Mouse (Mus musculus): ENCODE measurements around the gene Atxn7l1. TPM values are rescaled to one million over a fixed set of nuclear protein-coding genes. Genes with fewer than 3 reads are reported as not detected.
"Not testable (repeated sequence)": the region's sequence is repeated elsewhere in the genome, so short reads cannot be mapped to it uniquely, and the experiment has no call there.

Gene Atxn7l1
- polyA plus RNA-seq, 1 experiment from 2014 or later, result 18.2 TPM

DNA sequence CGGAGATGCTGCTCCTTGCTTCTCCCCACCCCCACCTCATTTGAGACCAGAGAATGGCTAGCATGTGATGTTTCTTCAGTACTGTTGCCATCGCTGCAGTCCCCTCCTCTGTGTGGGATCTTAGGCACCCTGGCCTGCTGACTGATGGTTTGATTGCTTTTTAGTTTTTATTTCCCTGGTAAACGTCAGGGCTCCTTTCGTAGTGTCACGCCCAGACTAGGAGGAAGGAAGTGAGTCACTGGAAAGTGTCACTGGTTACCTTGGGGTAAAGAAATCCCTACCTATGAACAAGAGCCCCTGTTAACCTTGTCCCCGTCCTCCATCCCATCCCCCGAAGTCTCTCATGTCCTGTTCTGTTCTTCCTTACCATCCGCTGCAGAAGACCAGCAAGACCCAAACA lies 10.8 kb downstream of the Atxn7l1 start:
- Histone ChIP-seq H3K27ac (ENCODE audit: low read depth) (no peak overlapping the region), H3K9me3 (ENCODE audit: control insufficient read depth, low read length) (no peaks in the 10 kb centered on the region), H3K36me3 (ENCODE audit: control insufficient read depth, insufficient read depth, low read length) (peaks cover 7% of the 10 kb centered on the region; the same call in 1 of the 2 replicates), H3K27me3 (replicated peaks; ENCODE audit: control insufficient read depth, insufficient read depth, low read length) (no peaks in the 10 kb centered on the region), H3K4me2 (ENCODE audit: low read length) (no peak overlapping the region), H3K4me1 (replicated peaks; ENCODE audit: control insufficient read depth, insufficient read depth, low read length) (peaks cover 15% of the 10 kb centered on the region; the same call in 1 of the 2 replicates), H3K4me3 (ENCODE audit: low read depth, low read length) (no peak overlapping the region), H3K9ac (ENCODE audit: low read length) (no peak overlapping the region)
- 59% methylated on average over 8 of the region's 8 CpGs for WGBS
- DNase-seq (ENCODE audit: low spot score) (no peak), ATAC-seq (replicated peaks; ENCODE audit: low FRiP score, low TSS enrichment, low read depth) (no peak)

DNA sequence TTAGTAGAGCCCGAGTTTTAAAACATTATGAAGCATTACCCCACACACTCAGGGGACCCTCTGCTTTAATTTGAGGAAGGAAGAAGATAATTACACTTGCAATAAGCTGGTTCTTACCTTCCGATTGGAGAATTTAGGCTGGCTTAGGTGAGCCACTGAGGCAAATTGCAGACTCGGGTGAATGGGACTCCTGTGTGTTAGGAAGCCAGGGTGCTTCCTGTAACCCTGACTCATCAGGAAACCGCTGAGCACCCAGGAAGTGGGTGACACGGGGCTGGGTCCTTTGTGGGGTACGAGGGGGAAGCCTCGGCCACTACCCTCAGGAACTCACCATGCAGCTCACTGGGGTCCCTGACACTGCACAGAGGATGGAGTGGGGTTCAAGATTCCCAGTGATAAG lies 12.9 kb downstream of the Atxn7l1 start:
- no peaks in the 10 kb centered on the region for H3K27me3 ChIP-seq (replicated peaks; ENCODE audit: control insufficient read depth, insufficient read depth, low read length)
- ATAC-seq (replicated peaks; ENCODE audit: low FRiP score, low TSS enrichment, low read depth) (no peak), DNase-seq (ENCODE audit: low spot score) (no peak)
- H3K36me3 ChIP-seq (ENCODE audit: control insufficient read depth, insufficient read depth, low read length), result peaks cover 7% of the 10 kb centered on the region; the same call in 1 of the 2 replicates
- peaks cover 15% of the 10 kb centered on the region; the same call in 1 of the 2 replicates for H3K4me1 ChIP-seq (replicated peaks; ENCODE audit: control insufficient read depth, insufficient read depth, low read length)
- no peak overlapping the region for H3K4me3 ChIP-seq (ENCODE audit: low read depth, low read length)
- H3K9ac ChIP-seq (ENCODE audit: low read length), result no peak overlapping the region
- no peaks in the 10 kb centered on the region for H3K9me3 ChIP-seq (ENCODE audit: control insufficient read depth, low read length)
- H3K4me2 ChIP-seq (ENCODE audit: low read length), result no peak overlapping the region
- H3K27ac ChIP-seq (ENCODE audit: low read depth), result no peak overlapping the region
- 78% methylated on average over 7 of the region's 7 CpGs for WGBS

DNA sequence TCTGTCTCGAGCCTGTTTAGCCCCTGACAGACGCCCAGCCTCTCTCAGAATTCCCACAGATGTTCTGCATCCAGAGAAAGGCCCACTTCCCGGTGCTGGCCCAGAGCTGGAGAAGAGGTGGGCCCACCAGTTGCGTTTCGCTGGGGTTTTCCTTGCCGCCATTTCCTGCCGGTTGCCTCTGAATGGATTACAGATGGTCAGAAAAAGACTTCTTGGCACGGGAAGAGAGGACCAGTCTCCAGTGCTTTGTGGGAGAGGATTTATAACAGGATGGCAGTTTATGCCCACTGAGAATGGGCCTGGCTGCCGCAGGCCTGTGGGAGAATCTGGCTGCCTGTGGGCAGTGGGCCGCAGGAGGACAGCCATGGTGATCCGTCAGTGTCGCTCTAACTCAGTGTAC lies 15.0 kb downstream of the Atxn7l1 start:
- Histone ChIP-seq H3K27me3 (replicated peaks; ENCODE audit: control insufficient read depth, insufficient read depth, low read length) (no peaks in the 10 kb centered on the region), H3K4me1 (replicated peaks; ENCODE audit: control insufficient read depth, insufficient read depth, low read length) (peaks cover 15% of the 10 kb centered on the region; the same call in 1 of the 2 replicates), H3K36me3 (ENCODE audit: control insufficient read depth, insufficient read depth, low read length) (no peaks in the 10 kb centered on the region), H3K4me2 (ENCODE audit: low read length) (peak overlapping the region; percentile 20; the same call in 1 of the 2 replicates), H3K9me3 (ENCODE audit: control insufficient read depth, low read length) (no peaks in the 10 kb centered on the region), H3K4me3 (ENCODE audit: low read depth, low read length) (no peak overlapping the region), H3K9ac (ENCODE audit: low read length) (no peak overlapping the region), H3K27ac (ENCODE audit: low read depth) (peak overlapping the region; percentile 48)
- no peak for ATAC-seq (replicated peaks; ENCODE audit: low FRiP score, low TSS enrichment, low read depth)
- 33% methylated on average over 12 of the region's 12 CpGs for WGBS
- no peak for DNase-seq (ENCODE audit: low spot score)

DNA sequence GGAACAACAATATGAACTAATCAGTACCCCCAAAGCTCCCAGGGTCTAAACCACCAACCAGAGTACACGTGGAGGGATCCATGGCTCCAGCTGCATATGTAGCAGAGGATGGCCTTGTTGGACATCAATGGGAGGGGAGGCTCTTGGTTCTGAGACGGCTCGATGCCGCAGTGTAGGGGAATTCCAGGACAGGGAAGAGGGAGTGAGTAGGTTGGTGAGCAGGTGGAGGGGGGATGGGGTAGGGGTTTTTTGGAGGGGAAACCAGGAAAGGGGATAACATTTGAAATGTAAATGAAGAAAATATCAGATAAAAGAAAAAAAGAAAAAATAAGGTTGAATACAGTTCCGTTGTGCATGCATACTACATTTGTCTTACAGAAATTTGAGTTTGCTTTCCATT lies 16.5 kb downstream of the Atxn7l1 start:
- H3K27me3 ChIP-seq (replicated peaks; ENCODE audit: control insufficient read depth, insufficient read depth, low read length); H3K4me3 ChIP-seq (ENCODE audit: low read depth, low read length); H3K9ac ChIP-seq (ENCODE audit: low read length); H3K9me3 ChIP-seq (ENCODE audit: control insufficient read depth, low read length); H3K4me2 ChIP-seq (ENCODE audit: low read length); H3K27ac ChIP-seq (ENCODE audit: low read depth); DNase-seq (ENCODE audit: low spot score); ATAC-seq (replicated peaks; ENCODE audit: low FRiP score, low TSS enrichment, low read depth); H3K36me3 ChIP-seq (ENCODE audit: control insufficient read depth, insufficient read depth, low read length): not testable (repeated sequence)
- 93% methylated on average over 5 of the region's 5 CpGs for WGBS
- H3K4me1 ChIP-seq (replicated peaks; ENCODE audit: control insufficient read depth, insufficient read depth, low read length), result peaks cover 15% of the 10 kb centered on the region; the same call in 1 of the 2 replicates

DNA sequence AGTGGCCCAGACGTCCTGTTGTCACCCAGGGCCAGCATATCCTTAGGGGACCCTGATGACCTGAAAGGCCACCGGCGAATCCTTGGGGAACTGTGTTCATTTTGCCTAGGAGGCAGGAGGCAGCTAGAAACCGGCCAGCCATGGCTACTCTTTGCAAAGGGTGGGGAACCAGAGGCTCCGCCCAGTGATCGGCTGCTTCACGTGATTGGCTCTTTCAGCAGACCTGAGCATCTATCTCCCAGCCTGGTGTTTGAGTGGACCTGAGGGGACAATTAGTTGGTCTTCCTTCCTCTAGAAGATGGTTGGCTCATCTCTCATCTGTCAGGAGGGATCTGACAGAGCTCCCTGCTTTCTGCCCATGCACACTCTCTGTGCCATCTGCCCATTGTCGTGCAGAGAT lies 19.2 kb downstream of the Atxn7l1 start:
- peaks cover 11% of the 10 kb centered on the region; the same call in 1 of the 2 replicates for H3K4me1 ChIP-seq (replicated peaks; ENCODE audit: control insufficient read depth, insufficient read depth, low read length)
- H3K9ac ChIP-seq (ENCODE audit: low read length), result no peak overlapping the region
- DNase-seq (ENCODE audit: low spot score), result no peak
- WGBS, result 62% methylated on average over 8 of the region's 8 CpGs
- ATAC-seq (replicated peaks; ENCODE audit: low FRiP score, low TSS enrichment, low read depth), result no peak
- no peak overlapping the region for H3K4me3 ChIP-seq (ENCODE audit: low read depth, low read length)
- H3K27me3 ChIP-seq (replicated peaks; ENCODE audit: control insufficient read depth, insufficient read depth, low read length), result no peaks in the 10 kb centered on the region
- H3K36me3 ChIP-seq (ENCODE audit: control insufficient read depth, insufficient read depth, low read length), result no peaks in the 10 kb centered on the region
- no peak overlapping the region for H3K4me2 ChIP-seq (ENCODE audit: low read length)
- no peak overlapping the region for H3K27ac ChIP-seq (ENCODE audit: low read depth)
- H3K9me3 ChIP-seq (ENCODE audit: control insufficient read depth, low read length), result no peaks in the 10 kb centered on the region

DNA sequence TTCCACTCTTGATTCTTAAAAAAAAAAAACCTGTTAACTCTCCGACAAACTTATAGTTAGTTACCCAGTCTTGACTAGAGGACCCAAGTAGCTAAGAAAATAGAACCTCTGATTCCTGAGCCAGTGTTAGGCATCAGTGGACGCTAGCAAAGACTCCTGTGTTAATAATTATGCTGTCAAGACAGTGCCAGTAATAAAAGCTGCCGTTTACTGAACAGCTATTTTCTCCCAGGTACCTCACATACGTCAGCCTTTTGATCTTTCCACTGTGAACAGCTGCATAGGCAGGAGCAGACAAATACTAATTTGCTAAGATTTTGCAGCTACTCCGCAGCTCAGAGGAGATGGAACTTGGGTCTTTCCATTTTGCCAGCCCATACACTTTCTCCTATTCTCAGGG lies 20.1 kb downstream of the Atxn7l1 start:
- Histone ChIP-seq H3K27me3 (replicated peaks; ENCODE audit: control insufficient read depth, insufficient read depth, low read length) (no peaks in the 10 kb centered on the region), H3K36me3 (ENCODE audit: control insufficient read depth, insufficient read depth, low read length) (no peaks in the 10 kb centered on the region), H3K4me2 (ENCODE audit: low read length) (no peak overlapping the region), H3K27ac (ENCODE audit: low read depth) (no peak overlapping the region), H3K9me3 (ENCODE audit: control insufficient read depth, low read length) (no peaks in the 10 kb centered on the region), H3K4me3 (ENCODE audit: low read depth, low read length) (no peak overlapping the region), H3K4me1 (replicated peaks; ENCODE audit: control insufficient read depth, insufficient read depth, low read length) (peaks cover 4% of the 10 kb centered on the region; the same call in 1 of the 2 replicates), H3K9ac (ENCODE audit: low read length) (no peak overlapping the region)
- DNase-seq (ENCODE audit: low spot score), result no peak
- 65% methylated on average over 5 of the region's 5 CpGs for WGBS
- ATAC-seq (replicated peaks; ENCODE audit: low FRiP score, low TSS enrichment, low read depth), result no peak

DNA sequence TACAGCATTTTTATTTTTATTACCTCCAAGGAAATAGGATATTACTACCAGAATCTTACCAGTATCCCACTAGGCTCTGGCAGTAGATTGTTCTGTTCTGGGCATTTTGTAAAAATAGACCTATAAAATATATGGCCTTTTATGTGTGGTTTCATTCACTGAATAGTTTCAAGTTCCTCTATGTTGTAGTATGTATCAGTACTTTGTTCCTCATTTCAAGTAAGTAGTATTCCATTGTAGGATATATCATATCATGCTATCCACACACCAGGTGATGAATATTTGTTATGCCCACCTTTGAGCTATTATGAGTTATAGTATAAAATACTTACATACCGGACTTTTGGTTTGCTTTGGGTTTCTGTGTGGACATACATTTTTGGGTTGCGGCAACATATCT lies 21.0 kb downstream of the Atxn7l1 start:
- H3K4me1 ChIP-seq (replicated peaks; ENCODE audit: control insufficient read depth, insufficient read depth, low read length), result 0 out of 2 replicates have a peak, but pooled peaks cover 2% of the 10 kb centered on the region
- no peaks in the 10 kb centered on the region for H3K36me3 ChIP-seq (ENCODE audit: control insufficient read depth, insufficient read depth, low read length)
- H3K9ac ChIP-seq (ENCODE audit: low read length), result no peak overlapping the region
- H3K27ac ChIP-seq (ENCODE audit: low read depth), result no peak overlapping the region
- 96% methylated on average over 2 of the region's 2 CpGs for WGBS
- no peaks in the 10 kb centered on the region for H3K9me3 ChIP-seq (ENCODE audit: control insufficient read depth, low read length)
- ATAC-seq (replicated peaks; ENCODE audit: low FRiP score, low TSS enrichment, low read depth) (no peak), DNase-seq (ENCODE audit: low spot score) (no peak)
- no peak overlapping the region for H3K4me2 ChIP-seq (ENCODE audit: low read length)
- no peak overlapping the region for H3K4me3 ChIP-seq (ENCODE audit: low read depth, low read length)
- no peaks in the 10 kb centered on the region for H3K27me3 ChIP-seq (replicated peaks; ENCODE audit: control insufficient read depth, insufficient read depth, low read length)

DNA sequence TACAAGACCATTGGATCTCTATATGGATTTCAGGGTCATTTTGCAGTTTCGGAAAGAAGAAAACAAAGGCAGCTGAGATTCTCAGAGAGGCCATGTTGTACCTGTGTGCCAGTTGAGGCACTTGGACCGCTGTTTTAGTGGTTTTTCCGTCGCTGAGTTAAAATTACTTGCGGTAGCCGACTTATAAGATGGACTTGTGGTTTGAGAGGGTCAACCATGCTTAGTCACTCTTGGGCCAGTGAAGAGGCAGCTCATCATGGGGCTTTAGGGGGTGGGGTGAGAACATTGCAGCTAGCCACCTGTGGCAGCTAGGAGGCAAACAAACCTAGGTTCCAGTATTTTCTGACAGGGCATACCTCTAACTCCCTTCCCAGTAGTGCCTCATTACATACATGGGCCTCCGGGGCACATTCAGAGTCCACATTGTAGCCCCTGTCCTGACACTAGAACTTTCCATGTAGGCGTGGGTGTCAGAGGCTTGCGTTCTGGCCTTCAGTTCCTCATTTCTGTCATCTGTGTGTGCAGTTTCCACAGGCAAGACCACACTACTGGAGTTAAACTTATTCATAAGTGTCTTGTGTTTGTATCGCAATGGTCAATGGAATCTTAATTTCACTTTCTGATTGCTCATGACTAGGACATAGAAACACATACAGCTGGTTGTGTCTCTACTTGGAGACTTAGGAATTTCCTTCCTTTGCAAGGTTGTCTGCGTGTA lies 22.4 kb downstream of the Atxn7l1 start:
- WGBS, result 91% methylated on average over 11 of the region's 11 CpGs
- no peak for ATAC-seq (replicated peaks; ENCODE audit: low FRiP score, low TSS enrichment, low read depth)

DNA sequence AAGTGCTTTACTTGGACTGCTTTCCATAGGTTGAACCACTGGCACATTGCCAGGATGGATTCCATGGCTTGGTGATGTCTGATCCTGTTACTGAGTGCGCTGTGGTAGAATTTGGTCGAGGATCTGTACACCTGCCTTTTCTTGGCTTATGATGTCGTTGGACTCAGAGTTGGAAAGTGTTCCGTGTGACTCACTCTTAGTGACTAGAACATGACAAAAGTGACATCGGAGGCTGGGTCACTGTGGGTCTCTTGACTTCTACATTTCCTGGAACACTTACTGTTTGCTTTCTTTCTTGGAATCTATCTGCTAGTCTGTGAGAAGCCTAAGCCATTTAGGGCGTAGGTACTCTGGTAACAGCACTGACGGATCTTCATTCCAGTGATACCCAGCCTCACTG lies 23.3 kb downstream of the Atxn7l1 start:
- Histone ChIP-seq H3K4me3 (ENCODE audit: low read depth, low read length) (no peak overlapping the region), H3K36me3 (ENCODE audit: control insufficient read depth, insufficient read depth, low read length) (no peaks in the 10 kb centered on the region), H3K27ac (ENCODE audit: low read depth) (no peak overlapping the region), H3K9me3 (ENCODE audit: control insufficient read depth, low read length) (no peaks in the 10 kb centered on the region), H3K27me3 (replicated peaks; ENCODE audit: control insufficient read depth, insufficient read depth, low read length) (no peaks in the 10 kb centered on the region), H3K9ac (ENCODE audit: low read length) (no peak overlapping the region), H3K4me2 (ENCODE audit: low read length) (no peak overlapping the region), H3K4me1 (replicated peaks; ENCODE audit: control insufficient read depth, insufficient read depth, low read length) (peaks cover 9% of the 10 kb centered on the region; the same call in 1 of the 2 replicates)
- ATAC-seq (replicated peaks; ENCODE audit: low FRiP score, low TSS enrichment, low read depth) (no peak), DNase-seq (ENCODE audit: low spot score) (no peak)
- 92% methylated on average over 7 of the region's 7 CpGs for WGBS

More for the DNA sequence above, 22.4 kb downstream of the Atxn7l1 start:
- no peaks in the 10 kb centered on the region for H3K36me3 ChIP-seq (ENCODE audit: control insufficient read depth, insufficient read depth, low read length)
- no peak overlapping the region for H3K27ac ChIP-seq (ENCODE audit: low read depth)
- no peak for DNase-seq (ENCODE audit: low spot score)
- peaks cover 6% of the 10 kb centered on the region; the same call in 1 of the 2 replicates for H3K4me1 ChIP-seq (replicated peaks; ENCODE audit: control insufficient read depth, insufficient read depth, low read length)
- H3K4me2 ChIP-seq (ENCODE audit: low read length), result no peak overlapping the region
- no peak overlapping the region for H3K4me3 ChIP-seq (ENCODE audit: low read depth, low read length)
- H3K9me3 ChIP-seq (ENCODE audit: control insufficient read depth, low read length), result no peaks in the 10 kb centered on the region
- no peaks in the 10 kb centered on the region for H3K27me3 ChIP-seq (replicated peaks; ENCODE audit: control insufficient read depth, insufficient read depth, low read length)
- no peak overlapping the region for H3K9ac ChIP-seq (ENCODE audit: low read length)
